Mouse (Mus musculus) Patski (cell line): ENCODE results near the gene Shb. TPM values are rescaled to one million over a fixed set of nuclear protein-coding genes. Genes with fewer than 3 reads are reported as not detected.
"Not testable (repeated sequence)": the region's sequence is repeated elsewhere in the genome, so short reads cannot be mapped to it uniquely, and the experiment has no call there.

ENCODE experiments used
- ATAC-seq: fragments of 100-300 bp; one replicate; pipeline ENCODE4 v1.8.0; 2021
- CTCF ChIA-PET: fragments of 350-600 bp; sonication (Branson Sonifier 250); formaldehyde crosslinking; loops from one replicate; lab custom pipeline; 2022; ENCODE audit warnings: inconsistent platforms; lab: Charles Lee
- POLR2A ChIA-PET: fragments of 350-600 bp; sonication (Branson Sonifier 250); formaldehyde crosslinking; loops from one replicate; lab custom pipeline; 2022; ENCODE audit warnings: antibody characterized with exemption, inconsistent platforms; lab: Charles Lee
- DNase-seq: peaks from one replicate; pipeline ENCODE4 v3.0.0-alpha.2; 2011; ENCODE audit warnings: low read depth, low spot score
- H3K27me3 ChIP-seq: fragments of 371-371 bp; one replicate; pipeline ENCODE4 v1.5.1; 2021
- CTCF ChIP-seq: fragments of 100-300 bp; IDR thresholded peaks from one replicate; pipeline ENCODE4 v1.5.1; 2021
- in situ Hi-C: fragments of 300-500 bp; cut with MboI; formaldehyde crosslinking; loops from 3 replicates; pipeline ENCODE4 v1.11.1; 2018; ENCODE audit warnings: low pct_unique_long_range_greater_than_20kb, mixed read lengths
- polyA plus RNA-seq: library from polyadenylated mRNA; unstranded; gene quantifications from one replicate; pipeline ENCODE4 v1.2.3, GENCODE M21; 2021

Gene Shb
- polyA plus RNA-seq, 1 experiment from 2014 or later: 71.9 TPM

DNA sequence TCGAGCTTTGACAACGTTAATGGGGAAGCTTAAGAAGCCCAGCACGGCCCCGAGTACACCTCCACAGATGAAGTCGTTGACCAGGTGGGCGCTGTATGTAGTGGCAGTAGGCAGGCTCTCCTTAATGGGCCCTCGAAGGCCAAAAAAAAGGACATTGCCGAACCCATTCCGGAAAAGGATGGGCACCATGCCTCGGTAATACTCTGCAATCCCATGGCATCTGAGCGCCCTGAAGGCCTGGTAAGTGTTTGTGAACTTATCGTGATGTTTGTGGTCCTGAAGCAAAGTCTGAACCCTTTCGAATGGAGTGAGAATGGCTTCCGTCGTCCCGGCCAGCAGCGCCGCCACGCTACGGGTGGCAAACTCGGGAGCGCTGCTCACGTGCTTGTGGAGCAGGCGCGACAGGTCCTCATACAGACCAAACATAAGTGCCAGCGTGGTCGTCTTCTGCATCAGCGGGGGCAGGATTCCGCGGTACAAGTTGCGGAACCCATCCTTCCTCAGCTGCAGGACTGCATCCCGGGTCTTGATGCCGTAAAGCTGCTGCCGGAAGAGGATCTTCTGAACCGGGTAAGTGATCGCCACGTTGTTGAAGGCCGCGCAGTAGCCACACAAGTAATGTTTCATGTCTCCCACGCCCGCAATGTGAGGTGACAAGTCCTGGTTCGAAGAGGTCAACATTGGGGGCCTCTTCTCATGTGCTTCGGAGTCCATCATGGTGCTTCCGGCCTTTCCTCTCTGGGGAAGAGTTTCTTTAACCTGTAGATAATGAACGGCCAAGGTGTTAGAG is 132.7 kb downstream of the Shb start:
- POLR2A ChIA-PET: no interaction called here
- TF ChIP-seq CTCF: no peak
- ATAC-seq: no peak
- CTCF ChIA-PET: no interaction called here
- in situ Hi-C loops: loop anchor here (25.0 kb wide), 1 partner anchor 388 kb away; the partner anchor contains the start of gene Aldh1b1
- H3K27me3 ChIP-seq: no peaks in the 10 kb centered on the region
- no peak for DNase-seq

DNA sequence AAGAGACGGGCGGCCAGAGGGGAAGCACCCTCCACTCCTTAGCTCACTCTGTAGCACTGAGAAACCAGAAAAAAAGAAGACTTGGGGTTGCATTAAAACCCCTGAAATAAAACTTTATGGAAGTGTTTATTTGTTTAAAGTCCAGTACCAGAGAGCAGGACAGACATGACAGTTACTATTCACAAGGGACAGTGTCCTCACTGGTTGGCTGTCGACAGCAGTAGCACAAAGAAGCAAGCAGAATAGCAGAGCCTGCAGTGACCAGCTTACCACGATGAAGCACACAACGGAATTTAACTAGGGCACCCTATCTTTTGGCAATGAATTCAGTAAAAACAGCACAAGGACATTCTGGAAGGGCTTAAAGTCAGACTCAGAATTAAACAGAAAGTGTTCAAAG is 134.0 kb downstream of the Shb start:
- DNase-seq, POLR2A ChIA-PET, H3K27me3 ChIP-seq, ATAC-seq, in situ Hi-C loops, CTCF ChIA-PET: not testable (repeated sequence)

DNA sequence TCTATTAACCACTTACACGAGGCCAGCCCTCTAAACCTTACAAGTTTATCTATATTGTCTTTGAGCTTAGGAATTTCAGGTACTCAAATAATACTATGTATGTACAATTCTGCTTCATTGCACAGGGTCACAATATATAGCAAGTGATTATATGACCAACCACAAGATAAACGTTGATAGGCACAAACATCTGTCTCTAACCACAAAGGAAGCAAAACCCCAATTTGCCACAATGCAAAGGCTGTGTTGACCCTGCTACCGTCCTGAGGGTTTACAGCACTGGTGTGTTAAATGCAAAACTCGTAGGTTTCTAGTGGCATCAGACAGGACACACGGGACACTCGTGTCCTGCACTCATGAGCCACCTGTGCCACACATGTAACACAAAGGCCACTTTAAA is 136.1 kb downstream of the Shb start:
- POLR2A ChIA-PET, CTCF ChIA-PET, ATAC-seq, H3K27me3 ChIP-seq, DNase-seq, in situ Hi-C loops: not testable (repeated sequence)

DNA sequence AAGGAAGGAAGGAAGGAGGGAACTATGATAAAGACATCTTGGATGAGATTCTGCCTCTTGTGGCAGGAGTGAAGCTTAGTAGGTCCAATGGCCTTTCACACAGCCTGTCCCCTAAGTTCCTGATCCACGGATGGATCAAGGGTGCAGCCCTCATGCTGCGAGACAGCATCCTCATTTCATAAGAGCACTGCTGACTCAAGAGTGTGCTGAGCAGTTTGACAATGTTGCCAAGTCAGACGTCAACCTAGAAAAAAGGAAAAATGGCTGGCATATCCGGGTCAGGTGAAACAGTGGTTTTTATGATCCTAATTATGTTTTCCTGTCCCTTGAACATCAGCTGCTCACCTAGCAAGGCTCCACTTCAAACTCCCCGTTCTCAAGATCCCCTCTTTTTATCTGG is 138.6 kb downstream of the Shb start:
- TF ChIP-seq CTCF: no peak
- H3K27me3 ChIP-seq: no peaks in the 10 kb centered on the region
- in situ Hi-C loops: no loop called here
- ATAC-seq (no peak), DNase-seq (no peak)
- ChIA-PET POLR2A (no interaction called here), CTCF (interaction anchor here (1.4 kb wide), 1 partner anchor 216 kb away, joined by 3 read pairs; no protein-coding TSS in a partner anchor)

DNA sequence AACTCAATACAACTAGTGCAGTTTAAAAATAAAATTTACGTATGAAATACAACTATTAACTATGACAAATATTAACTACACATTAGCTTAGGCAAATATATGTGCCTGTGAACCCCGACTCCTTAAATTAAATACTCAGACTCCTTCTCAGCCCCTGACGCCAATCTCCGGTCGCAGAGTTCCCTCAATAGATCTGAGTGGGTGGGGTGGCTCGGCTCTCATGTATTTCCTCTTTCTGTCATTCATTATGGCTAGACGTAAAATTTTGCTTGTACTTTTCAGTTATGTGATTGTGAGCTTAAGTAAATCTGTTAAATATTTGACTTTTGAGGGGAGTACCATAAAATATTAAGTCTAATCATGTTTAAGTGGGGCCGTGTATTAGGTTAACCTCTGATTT is 139.3 kb downstream of the Shb start:
- no peak for TF ChIP-seq CTCF
- ATAC-seq (no peak), DNase-seq (no peak)
- POLR2A ChIA-PET: no interaction called here
- in situ Hi-C loops: no loop called here
- no peaks in the 10 kb centered on the region for H3K27me3 ChIP-seq
- CTCF ChIA-PET: interaction anchor here (1.4 kb wide), 1 partner anchor 216 kb away, joined by 3 read pairs; no protein-coding TSS in a partner anchor

DNA sequence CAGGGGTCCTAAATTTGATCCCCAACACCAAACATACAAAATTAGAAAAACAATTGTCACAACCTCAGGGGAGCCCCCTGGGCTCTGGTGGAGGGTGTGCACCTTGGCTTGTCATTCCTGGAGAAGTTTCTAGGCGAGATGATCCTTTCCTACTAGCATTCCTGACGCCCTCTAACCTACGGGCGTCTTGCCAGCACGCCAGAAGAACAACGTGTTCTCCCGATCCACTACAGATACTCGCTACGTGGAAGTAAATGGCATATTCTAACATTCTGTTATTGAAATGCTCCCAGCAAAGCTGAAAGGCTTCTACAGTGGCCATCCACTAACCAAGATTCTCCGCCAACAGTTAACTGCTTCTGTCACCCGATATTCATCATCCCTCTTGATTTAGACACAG is 139.7 kb downstream of the Shb start:
- no peak for DNase-seq
- ChIA-PET CTCF (interaction anchor here (1.4 kb wide), 1 partner anchor 217 kb away, joined by 3 read pairs; no protein-coding TSS in a partner anchor), POLR2A (no interaction called here)
- TF ChIP-seq CTCF: no peak
- in situ Hi-C loops: no loop called here
- no peaks in the 10 kb centered on the region for H3K27me3 ChIP-seq
- no peak for ATAC-seq

DNA sequence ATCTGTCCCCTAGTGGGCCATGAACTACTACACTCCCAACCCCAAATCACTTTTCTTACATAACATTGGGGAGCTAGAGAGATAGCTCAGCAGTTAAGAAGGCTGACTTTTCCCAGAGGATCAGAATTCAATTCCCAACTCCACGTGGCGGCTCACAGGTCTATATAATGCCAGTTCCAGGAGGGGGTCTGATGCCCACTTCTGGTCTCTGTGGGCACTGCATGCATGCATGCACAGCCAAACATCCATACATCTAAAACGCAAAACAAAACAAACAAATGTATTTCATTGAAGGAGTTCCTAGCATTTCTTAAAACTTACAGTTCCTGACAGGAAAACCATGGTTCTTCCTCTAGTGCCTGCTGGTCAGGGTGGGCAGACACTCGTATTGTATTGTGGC is 140.2 kb downstream of the Shb start:
- DNase-seq: no peak
- in situ Hi-C loops: no loop called here
- ATAC-seq: no peak
- peak; percentile 26 for TF ChIP-seq CTCF
- ChIA-PET POLR2A (no interaction called here), CTCF (no interaction called here)
- H3K27me3 ChIP-seq: no peaks in the 10 kb centered on the region

DNA sequence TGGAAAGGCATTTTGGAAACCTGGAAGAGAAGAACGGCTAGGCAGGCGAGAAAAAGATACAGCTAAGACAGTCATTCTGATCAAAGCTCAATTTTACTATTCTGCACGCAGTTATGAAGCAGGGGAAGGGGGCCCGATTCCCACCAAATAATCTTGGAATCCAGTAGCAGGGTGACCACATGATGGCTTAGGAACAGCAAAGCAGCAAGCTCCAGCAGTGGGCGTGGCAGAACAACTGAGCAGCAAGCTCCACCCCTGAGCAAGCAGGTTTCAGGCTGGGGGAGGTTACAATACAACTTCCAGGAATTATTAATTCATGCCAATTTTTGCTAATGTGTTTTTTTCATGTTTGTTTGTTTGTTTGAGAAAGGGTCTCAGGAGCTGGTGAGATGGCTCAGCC is 145.0 kb downstream of the Shb start:
- CTCF ChIA-PET, DNase-seq, ATAC-seq, in situ Hi-C loops, H3K27me3 ChIP-seq: not testable (repeated sequence)
- POLR2A ChIA-PET: interaction anchor here (0.6 to 1.2 kb wide), 2 partner anchors 18 to 704 kb away, joined by 5 to 6 read pairs; no protein-coding TSS in a partner anchor

DNA sequence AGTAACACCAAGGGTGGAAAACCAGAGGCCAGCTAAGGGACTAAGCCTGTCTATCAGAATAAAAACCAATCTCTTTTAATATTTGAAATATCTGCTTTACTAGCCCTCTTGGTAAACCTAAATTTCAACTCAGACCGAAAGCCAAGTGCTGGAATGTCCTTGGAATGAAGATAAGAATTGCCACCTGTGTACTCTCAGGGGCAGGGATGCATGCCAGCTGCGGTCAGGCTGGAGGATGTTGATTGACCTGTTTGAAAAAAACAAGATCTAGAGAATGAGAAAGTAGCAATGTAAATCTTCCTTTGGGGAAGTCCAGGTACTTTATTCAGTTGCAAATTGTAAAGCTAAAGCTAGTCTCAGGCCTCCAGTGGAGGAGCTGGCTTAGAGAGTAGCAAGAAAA is 150.1 kb downstream of the Shb start:
- CTCF ChIA-PET: interaction anchor here (1.0 kb wide), 1 partner anchor 23 kb away, joined by 3 read pairs; no protein-coding TSS in a partner anchor
- in situ Hi-C loops, H3K27me3 ChIP-seq, POLR2A ChIA-PET, ATAC-seq, DNase-seq: not testable (repeated sequence)

DNA sequence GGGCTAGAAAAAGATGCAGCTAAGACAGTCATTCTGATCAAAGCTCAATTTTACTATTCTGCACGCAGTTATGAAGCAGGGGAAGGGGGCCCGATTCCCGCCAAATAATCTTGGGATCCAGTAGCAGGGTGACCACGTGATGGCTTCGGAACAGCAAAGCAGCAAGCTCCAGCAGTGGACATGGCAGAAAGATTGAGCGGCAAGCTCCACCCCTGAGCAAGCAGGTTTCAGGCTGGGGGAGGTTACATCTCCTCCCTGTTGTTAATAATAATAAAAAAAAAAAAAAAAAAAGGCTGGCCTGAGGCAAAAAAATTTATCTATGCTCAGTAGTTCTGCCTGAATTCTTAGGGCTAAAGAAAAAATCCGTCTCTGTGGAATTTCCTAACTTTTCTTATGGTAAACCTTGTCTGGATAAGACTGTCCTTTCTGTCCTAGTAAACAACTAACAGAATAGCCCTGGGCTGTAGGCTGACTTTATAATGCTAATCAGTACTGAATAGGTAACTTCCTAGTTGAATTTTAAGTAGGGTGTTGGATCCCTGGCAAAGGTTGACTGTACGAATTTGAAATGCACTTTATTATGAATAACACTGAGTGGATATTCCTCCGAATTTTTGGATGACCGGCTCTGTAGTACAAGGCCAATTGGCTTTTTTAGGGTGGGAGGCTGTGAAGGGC is 151.2 kb downstream of the Shb start:
- CTCF ChIA-PET, H3K27me3 ChIP-seq, DNase-seq, ATAC-seq, in situ Hi-C loops: not testable (repeated sequence)
- POLR2A ChIA-PET: interaction anchor here (0.7 kb wide), 1 partner anchor 21 kb away, joined by 5 read pairs; no protein-coding TSS in a partner anchor

DNA sequence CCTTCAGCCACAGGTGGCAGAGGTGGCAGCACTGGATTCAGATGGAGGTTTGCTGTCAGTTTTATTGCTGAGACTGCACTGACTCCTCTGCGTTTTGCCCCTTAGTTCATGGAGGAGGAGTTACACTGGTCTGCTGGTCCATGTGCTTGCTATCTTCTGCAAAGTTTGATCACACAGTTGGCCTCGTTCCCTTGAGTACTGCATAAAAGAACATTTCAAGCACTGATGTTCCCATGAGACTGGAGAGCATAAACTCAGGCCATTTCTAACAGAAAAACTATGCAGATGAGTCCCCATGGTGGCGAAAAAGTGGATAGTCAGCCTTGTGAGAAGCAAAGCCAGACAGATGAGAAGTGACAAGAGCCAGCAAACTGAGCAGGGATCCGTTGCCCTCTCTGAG is 155.7 kb downstream of the Shb start:
- POLR2A ChIA-PET: no interaction called here
- DNase-seq (no peak), ATAC-seq (no peak)
- TF ChIP-seq CTCF: no peak
- in situ Hi-C loops: no loop called here
- H3K27me3 ChIP-seq: no peaks in the 10 kb centered on the region
- CTCF ChIA-PET: interaction anchor here (1.1 kb wide), 1 partner anchor 9 kb away, joined by 3 read pairs; no protein-coding TSS in a partner anchor
